Mouse (Mus musculus): Measurements from ENCODE around the gene Atp5g1. TPM values are rescaled to one million over a fixed set of nuclear protein-coding genes. Genes with fewer than 3 reads are reported as not detected.

Atp5g1 gene
- polyA plus RNA-seq, 1 experiment from 2014 or later, result 435 TPM

GRCm38 (mm10) chr11:96068231-96068630, 7.2 kb downstream of the Atp5g1 start:
- ATAC-seq, result no peak
- H3K27me3 ChIP-seq, result no peaks in the 10 kb centered on the region

GRCm38 (mm10) chr11:96065215-96065911, 10.1 kb downstream of the Atp5g1 start, which contains the start of gene Ube2z:
Gene Ube2z, minus strand, starts transcription at chr11:96065388.
- Histone ChIP-seq H3K9me3 (replicated peaks) (no peaks in the 10 kb centered on the region), H3K27ac (peak within 1 kb of the TSS; percentile 73), H3K4me1 (peaks cover 27% of the 10 kb centered on the region), H3K27me3 (no peaks in the 10 kb centered on the region), H3K36me3 (ENCODE audit: poor library complexity, severe bottlenecking) (peaks cover 23% of the 10 kb centered on the region), H3K4me3 (peak within 1 kb of the TSS; percentile 76), H3K4me2 (peak within 1 kb of the TSS; percentile 89), H3K9ac (peak within 1 kb of the TSS; percentile 87)
- peak; percentile 99 for ATAC-seq
- WGBS, result 3% methylated on average over 50 of the region's 50 CpGs

More at GRCm38 (mm10) chr11:96068231-96068630, 7.2 kb downstream of the Atp5g1 start:
- 76% methylated on average over 5 of the region's 5 CpGs for WGBS
- H3K9ac ChIP-seq, result no peak overlapping the region
- H3K4me1 ChIP-seq, result peaks cover 17% of the 10 kb centered on the region
- H3K4me2 ChIP-seq, result no peak overlapping the region
- no peak overlapping the region for H3K27ac ChIP-seq
- no peaks in the 10 kb centered on the region for H3K9me3 ChIP-seq (replicated peaks)
- no peak overlapping the region for H3K4me3 ChIP-seq
- peaks cover 23% of the 10 kb centered on the region for H3K36me3 ChIP-seq (ENCODE audit: poor library complexity, severe bottlenecking)

- Histone ChIP-seq H3K4me2 (peak overlapping the region; percentile 89), H3K4me3 (peak overlapping the region; percentile 76), H3K9me3 (replicated peaks) (no peaks in the 10 kb centered on the region), H3K27me3 (no peaks in the 10 kb centered on the region), H3K36me3 (ENCODE audit: poor library complexity, severe bottlenecking) (peaks cover 26% of the 10 kb centered on the region), H3K4me1 (peaks cover 27% of the 10 kb centered on the region), H3K9ac (peak overlapping the region; percentile 87), H3K27ac (peak overlapping the region; percentile 73)
- ATAC-seq, result peak; percentile 68
- under 1% methylated on average over 49 of the region's 64 CpGs for WGBS
These were observed 10.8 kb downstream of the Atp5g1 start for GRCm38 (mm10) chr11:96064521-96065214.

GRCm38 (mm10) chr11:96058309-96058708, 17.2 kb downstream of the Atp5g1 start:
- Histone ChIP-seq H3K9me3 (replicated peaks) (no peaks in the 10 kb centered on the region), H3K27me3 (no peaks in the 10 kb centered on the region), H3K4me3 (no peak overlapping the region), H3K36me3 (ENCODE audit: poor library complexity, severe bottlenecking) (peaks cover 87% of the 10 kb centered on the region), H3K4me1 (peaks cover 11% of the 10 kb centered on the region), H3K27ac (no peak overlapping the region), H3K4me2 (no peak overlapping the region), H3K9ac (no peak overlapping the region)
- no peak for ATAC-seq
- 96% methylated on average over 4 of the region's 4 CpGs for WGBS

- Histone ChIP-seq H3K9me3 (replicated peaks) (no peaks in the 10 kb centered on the region), H3K27me3 (no peaks in the 10 kb centered on the region), H3K4me3 (no peak overlapping the region), H3K4me1 (no peaks in the 10 kb centered on the region), H3K9ac (no peak overlapping the region), H3K4me2 (no peak overlapping the region), H3K27ac (no peak overlapping the region), H3K36me3 (ENCODE audit: poor library complexity, severe bottlenecking) (peaks cover 91% of the 10 kb centered on the region)
- 89% methylated on average over 3 of the region's 3 CpGs for WGBS
- ATAC-seq, result no peak
These were observed 24.6 kb downstream of the Atp5g1 start for GRCm38 (mm10) chr11:96050854-96051253.

GRCm38 (mm10) chr11:96049939-96050338, 25.5 kb downstream of the Atp5g1 start:
- 83% methylated on average over 4 of the region's 4 CpGs for WGBS
- peaks cover 88% of the 10 kb centered on the region for H3K36me3 ChIP-seq (ENCODE audit: poor library complexity, severe bottlenecking)
- no peaks in the 10 kb centered on the region for H3K9me3 ChIP-seq (replicated peaks)
- H3K27me3 ChIP-seq, result no peaks in the 10 kb centered on the region
- H3K4me1 ChIP-seq, result no peaks in the 10 kb centered on the region
- no peak overlapping the region for H3K27ac ChIP-seq
- H3K9ac ChIP-seq, result no peak overlapping the region
- H3K4me3 ChIP-seq, result no peak overlapping the region
- no peak overlapping the region for H3K4me2 ChIP-seq
- no peak for ATAC-seq

- no peak for ATAC-seq
- no peaks in the 10 kb centered on the region for H3K27me3 ChIP-seq
- peaks cover 83% of the 10 kb centered on the region for H3K36me3 ChIP-seq (ENCODE audit: poor library complexity, severe bottlenecking)
- no peaks in the 10 kb centered on the region for H3K9me3 ChIP-seq (replicated peaks)
- H3K4me1 ChIP-seq, result no peaks in the 10 kb centered on the region
- H3K4me3 ChIP-seq, result no peak overlapping the region
- H3K9ac ChIP-seq, result no peak overlapping the region
- no peak overlapping the region for H3K27ac ChIP-seq
- H3K4me2 ChIP-seq, result no peak overlapping the region
- 83% methylated on average over 4 of the region's 4 CpGs for WGBS
These were observed 27.7 kb downstream of the Atp5g1 start for GRCm38 (mm10) chr11:96047469-96048373.

- H3K4me3 ChIP-seq, result no peak overlapping the region
- no peaks in the 10 kb centered on the region for H3K9me3 ChIP-seq (replicated peaks)
- ATAC-seq, result no peak
- no peak overlapping the region for H3K27ac ChIP-seq
- no peaks in the 10 kb centered on the region for H3K27me3 ChIP-seq
- no peak overlapping the region for H3K4me2 ChIP-seq
- H3K4me1 ChIP-seq, result no peaks in the 10 kb centered on the region
- H3K9ac ChIP-seq, result no peak overlapping the region
- peaks cover 82% of the 10 kb centered on the region for H3K36me3 ChIP-seq (ENCODE audit: poor library complexity, severe bottlenecking)
- 92% methylated on average over 2 of the region's 2 CpGs for WGBS
These were observed 28.7 kb downstream of the Atp5g1 start for GRCm38 (mm10) chr11:96046793-96047192.

- H3K36me3 ChIP-seq (ENCODE audit: poor library complexity, severe bottlenecking), result peaks cover 80% of the 10 kb centered on the region
- 83% methylated on average over 8 of the region's 8 CpGs for WGBS
- H3K27me3 ChIP-seq, result no peaks in the 10 kb centered on the region
These were observed 29.4 kb downstream of the Atp5g1 start for GRCm38 (mm10) chr11:96046028-96046427.

GRCm38 (mm10) chr11:96044803-96045567, 30.5 kb downstream of the Atp5g1 start:
- Histone ChIP-seq H3K27ac (no peak overlapping the region), H3K4me2 (no peak overlapping the region), H3K9ac (no peak overlapping the region), H3K4me3 (no peak overlapping the region), H3K4me1 (no peaks in the 10 kb centered on the region), H3K36me3 (ENCODE audit: poor library complexity, severe bottlenecking) (peaks cover 77% of the 10 kb centered on the region), H3K27me3 (no peaks in the 10 kb centered on the region), H3K9me3 (replicated peaks) (no peaks in the 10 kb centered on the region)
- WGBS, result 88% methylated on average over 11 of the region's 11 CpGs
- no peak for ATAC-seq

More at GRCm38 (mm10) chr11:96046028-96046427, 29.4 kb downstream of the Atp5g1 start:
- H3K27ac ChIP-seq, result no peak overlapping the region
- H3K4me3 ChIP-seq, result no peak overlapping the region
- no peaks in the 10 kb centered on the region for H3K9me3 ChIP-seq (replicated peaks)
- no peaks in the 10 kb centered on the region for H3K4me1 ChIP-seq
- ATAC-seq, result no peak
- no peak overlapping the region for H3K4me2 ChIP-seq
- H3K9ac ChIP-seq, result no peak overlapping the region

GRCm38 (mm10) chr11:96038560-96038959, 36.9 kb downstream of the Atp5g1 start:
- no peak overlapping the region for H3K9ac ChIP-seq
- H3K4me3 ChIP-seq, result no peak overlapping the region
- no peak overlapping the region for H3K27ac ChIP-seq
- no peak overlapping the region for H3K4me2 ChIP-seq
- no peaks in the 10 kb centered on the region for H3K9me3 ChIP-seq (replicated peaks)
- H3K36me3 ChIP-seq (ENCODE audit: poor library complexity, severe bottlenecking), result peaks cover 47% of the 10 kb centered on the region
- H3K27me3 ChIP-seq, result no peaks in the 10 kb centered on the region
- peaks cover 23% of the 10 kb centered on the region for H3K4me1 ChIP-seq
- no peak for ATAC-seq
- WGBS, result 85% methylated on average over 1 of the region's 1 CpGs
